Mouse (Mus musculus) CH12.LX (cell line): ENCODE measurements around the gene Dnm2.

Experiments
- CTCF ChIP-seq, 2 experiments: IDR thresholded peaks in 1 of 2; conservative IDR thresholded peaks in 1 of 2; 2 replicates each; pipeline ENCODE4 v1.5.1; 2011 to 2012; ENCODE audit warnings: low read depth in 2 of 2, low read length in 2 of 2, improper control_type of control experiment in 1 of 2, inconsistent platforms in 1 of 2, mild to moderate bottlenecking in 1 of 2, moderate library complexity in 1 of 2
- EP300 ChIP-seq: IDR thresholded peaks from 2 replicates; pipeline ENCODE4 v1.6.1; 2011; ENCODE audit warnings: low read length, improper control_type of control experiment
- MAFK ChIP-seq: IDR thresholded peaks from 2 replicates; pipeline ENCODE4 v1.6.1; 2011; ENCODE audit warnings: low read length, improper control_type of control experiment; ENCODE audit not compliant: insufficient replicate concordance
- POLR2A ChIP-seq: IDR thresholded peaks from 2 replicates; pipeline ENCODE4 v1.6.1; 2011; ENCODE audit warnings: low read depth, mild to moderate bottlenecking, improper control_type of control experiment, low read length
- POLR2AphosphoS2 ChIP-seq: IDR thresholded peaks from 2 replicates; pipeline ENCODE4 v1.6.1; 2011; ENCODE audit warnings: low read depth, low read length, improper control_type of control experiment
- RAD21 ChIP-seq: IDR thresholded peaks from 2 replicates; pipeline ENCODE4 v1.6.1; 2011; ENCODE audit warnings: low read depth, mild to moderate bottlenecking, low read length, improper control_type of control experiment, moderate library complexity
- USF1 ChIP-seq: IDR thresholded peaks from 2 replicates; pipeline ENCODE4 v1.6.1; 2014; ENCODE audit warnings: low read depth, mild to moderate bottlenecking, inconsistent platforms, low read length, improper control_type of control experiment
- ZC3H11A ChIP-seq: IDR thresholded peaks from 2 replicates; pipeline ENCODE4 v1.6.1; 2012; ENCODE audit warnings: low read depth, mild to moderate bottlenecking, inconsistent platforms, low read length, improper control_type of control experiment

- TF ChIP-seq EP300 = no peak
- no peak for TF ChIP-seq MAFK
- no peak for TF ChIP-seq POLR2A
- TF ChIP-seq ZC3H11A = no peak
- no peak for TF ChIP-seq RAD21
- TF ChIP-seq CTCF (conservative IDR thresholded peaks at IDR 0.05 in 1 of 2, IDR thresholded peaks at IDR 0.05 in 1 of 2; ENCODE audit: low read depth in 2 of 2, low read length in 2 of 2) = no peak
- no peak for TF ChIP-seq USF1
- TF ChIP-seq POLR2AphosphoS2 = no peak
Observed at GRCm38 (mm10) chr9:21505767-21506166, 81.1 kb downstream of the Dnm2 start.
